Mouse (Mus musculus) spleen, postnatal 36 days (tissue): ENCODE data around the gene Atf5.
A peak's percentile ranks its signal among the peaks of the same experiment; 100 is the strongest.

ENCODE experiments used
- DNase-seq, 2 experiments: peaks; one replicate each; pipeline ENCODE4 v3.0.0; 2022; ENCODE audit warnings: low spot score in 2 of 2, mixed read lengths in 1 of 2

The Atf5 gene

GRCm38 (mm10) chr7:44820525-44820924 is 4.1 kb upstream of the Atf5 start:
- DNase-seq = no peak

- no peak for DNase-seq
These were observed 3.4 kb upstream of the Atf5 start for GRCm38 (mm10) chr7:44819863-44820262.

- DNase-seq = no peak
These were observed 2.9 kb upstream of the Atf5 start for GRCm38 (mm10) chr7:44819391-44819790.

- DNase-seq = no peak
These were observed 2.3 kb upstream of the Atf5 start for GRCm38 (mm10) chr7:44818751-44819235.

GRCm38 (mm10) chr7:44818164-44818563 is 1.7 kb upstream of the Atf5 start:
- DNase-seq = no peak

- no peak for DNase-seq
These were observed 983 bp upstream of the Atf5 start for GRCm38 (mm10) chr7:44817441-44817840.

- DNase-seq = peak; percentile 99 to 100
These were observed 563 bp downstream of the Atf5 start, which contains the start of the genes Nup62 and Il4i1 for GRCm38 (mm10) chr7:44815721-44816469. Nup62 (plus strand) TSS chr7:44816088. Il4i1 (plus strand) TSS chr7:44816387.

- no peak for DNase-seq
These were observed 1.4 kb downstream of the Atf5 start for GRCm38 (mm10) chr7:44814952-44815553.

- DNase-seq = no peak
These were observed 2.0 kb downstream of the Atf5 start for GRCm38 (mm10) chr7:44814423-44814822.

- DNase-seq = no peak
These were observed 2.5 kb downstream of the Atf5 start for GRCm38 (mm10) chr7:44813985-44814384.

GRCm38 (mm10) chr7:44812651-44813325 is 3.7 kb downstream of the Atf5 start:
- no peak for DNase-seq

GRCm38 (mm10) chr7:44810819-44811557 is 5.5 kb downstream of the Atf5 start:
- no peak for DNase-seq

GRCm38 (mm10) chr7:44810365-44810764 is 6.1 kb downstream of the Atf5 start:
- DNase-seq = no peak

- no peak for DNase-seq
These were observed 7.0 kb downstream of the Atf5 start for GRCm38 (mm10) chr7:44809466-44809865.

GRCm38 (mm10) chr7:44808927-44809326 is 7.5 kb downstream of the Atf5 start:
- no peak for DNase-seq

- DNase-seq = no peak
These were observed 23.7 kb downstream of the Atf5 start for GRCm38 (mm10) chr7:44792781-44793180.

GRCm38 (mm10) chr7:44790066-44790465 is 26.4 kb downstream of the Atf5 start:
- DNase-seq = no peak

- DNase-seq = no peak
These were observed 26.9 kb downstream of the Atf5 start for GRCm38 (mm10) chr7:44789531-44789930.

- DNase-seq = no peak
These were observed 36.4 kb downstream of the Atf5 start for GRCm38 (mm10) chr7:44780101-44780500.

- DNase-seq = no peak
These were observed 39.5 kb downstream of the Atf5 start for GRCm38 (mm10) chr7:44776849-44777498.

GRCm38 (mm10) chr7:44772591-44773204 is 43.8 kb downstream of the Atf5 start:
- DNase-seq = peak; percentile 13 to 34
